Mouse (Mus musculus): Measurements from ENCODE around the gene Slc30a5. TPM values are rescaled to one million over a fixed set of nuclear protein-coding genes. Genes with fewer than 3 reads are reported as not detected.
"Not testable (repeated sequence)": the region's sequence is repeated elsewhere in the genome, so short reads cannot be mapped to it uniquely, and the experiment has no call there.

Slc30a5 gene
- total RNA-seq, 2 experiments from 2014 or later, result 28.9 to 32.2 TPM

DNA sequence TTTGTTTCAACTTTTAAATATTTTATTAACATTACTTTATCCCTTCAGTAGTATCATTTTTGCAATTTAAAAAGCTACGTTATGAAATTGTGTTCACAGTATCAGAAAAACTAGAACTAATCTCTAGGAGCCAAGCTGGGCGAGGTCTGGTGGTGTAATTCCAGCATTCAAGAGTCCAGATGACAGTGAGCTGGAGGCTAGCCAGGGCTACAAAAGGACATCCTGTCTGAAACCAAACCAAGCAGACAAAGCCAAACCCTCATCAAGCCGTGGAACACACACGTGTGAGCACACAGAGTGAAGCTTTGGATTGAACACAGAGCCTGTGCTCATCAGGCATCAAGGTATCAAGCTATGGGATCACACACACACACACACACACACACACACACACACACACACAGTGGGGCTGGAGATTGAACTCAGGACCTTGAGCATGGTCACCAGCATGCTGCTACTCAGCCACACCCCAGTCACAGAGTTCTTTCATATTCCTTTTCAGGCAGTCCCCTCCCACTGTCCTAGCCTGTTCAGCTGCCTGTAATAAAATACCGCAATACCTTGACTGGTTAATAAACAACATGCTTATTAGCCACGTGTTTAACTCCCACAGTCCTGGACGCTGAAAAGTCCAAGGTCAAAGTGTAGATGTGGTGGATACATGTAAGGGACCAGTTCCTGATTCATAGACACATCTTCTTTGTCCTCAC lies 9.9 kb upstream of the Slc30a5 start:
- peak; percentile 83 to 87 for DNase-seq
- intact Hi-C loops (cut with DNase I), result no loop called here

DNA sequence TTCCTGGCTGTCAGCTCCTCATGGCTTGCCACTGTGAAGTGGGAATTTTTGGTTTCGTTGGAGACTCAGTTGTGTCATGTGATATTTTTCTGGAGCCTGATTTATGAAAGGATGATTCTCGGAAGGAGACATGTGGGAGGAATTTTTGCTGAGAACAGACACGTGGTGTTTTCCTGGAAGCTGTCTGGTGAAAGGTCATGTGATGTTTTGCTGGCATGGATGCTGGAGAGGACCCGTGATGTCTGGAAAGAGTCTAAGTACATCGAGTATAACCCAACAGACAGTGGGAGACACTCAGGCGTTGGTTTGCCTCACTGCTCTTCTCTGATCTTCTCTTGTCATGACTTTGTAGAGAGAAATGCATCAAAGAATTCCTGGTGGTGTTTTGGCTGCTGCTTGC lies 8.5 kb upstream of the Slc30a5 start:
- no peak for DNase-seq
- intact Hi-C loops (cut with DNase I), result no loop called here

DNA sequence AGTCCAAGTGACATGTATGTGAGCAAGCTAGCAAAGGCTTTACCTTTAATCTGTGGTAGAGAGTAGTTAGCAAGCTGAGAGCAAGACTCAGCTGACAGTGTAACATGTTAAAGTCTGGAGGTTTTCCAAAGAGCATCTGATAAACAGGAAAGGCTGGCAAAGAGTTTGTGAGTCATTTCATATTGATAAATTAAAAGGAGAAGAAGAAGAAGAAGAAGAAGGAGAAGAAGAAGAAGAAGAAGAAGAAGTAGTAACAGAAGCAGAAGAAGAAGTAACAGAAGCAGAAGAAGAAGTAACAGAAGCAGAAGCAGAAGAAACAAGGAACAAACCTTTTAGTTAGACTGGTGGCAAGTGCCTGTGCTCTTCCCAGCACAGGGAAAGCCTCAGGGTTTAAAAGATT lies 1.6 kb upstream of the Slc30a5 start:
- DNase-seq, result no peak
- intact Hi-C loops (cut with DNase I), result loop anchor here (5.0 kb wide), 1 partner anchor 868 kb away; no protein-coding TSS in a partner anchor

DNA sequence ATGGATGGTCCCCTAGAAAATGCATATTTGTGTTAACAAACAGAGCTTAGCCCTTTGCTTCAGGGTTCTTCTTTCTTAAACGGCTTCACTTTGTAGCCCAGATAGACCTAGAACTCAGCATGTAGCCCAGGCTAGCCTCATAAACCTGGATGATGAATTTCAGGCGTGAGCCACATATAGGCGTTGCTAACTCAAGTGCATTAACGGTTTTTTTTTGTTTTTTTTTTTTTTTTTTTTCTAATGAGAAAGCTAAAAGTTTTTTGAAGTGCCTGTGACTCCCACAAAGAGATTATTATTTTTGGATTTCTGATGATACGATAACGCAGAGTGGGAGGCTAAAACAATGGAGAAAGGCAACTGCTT lies 394 bp upstream of the Slc30a5 start:
- intact Hi-C loops (cut with DNase I), result loop anchor here (1.0 kb wide), 1 partner anchor 89 kb away; the partner anchor contains the start of gene Mrps36
- DNase-seq, result no peak

DNA sequence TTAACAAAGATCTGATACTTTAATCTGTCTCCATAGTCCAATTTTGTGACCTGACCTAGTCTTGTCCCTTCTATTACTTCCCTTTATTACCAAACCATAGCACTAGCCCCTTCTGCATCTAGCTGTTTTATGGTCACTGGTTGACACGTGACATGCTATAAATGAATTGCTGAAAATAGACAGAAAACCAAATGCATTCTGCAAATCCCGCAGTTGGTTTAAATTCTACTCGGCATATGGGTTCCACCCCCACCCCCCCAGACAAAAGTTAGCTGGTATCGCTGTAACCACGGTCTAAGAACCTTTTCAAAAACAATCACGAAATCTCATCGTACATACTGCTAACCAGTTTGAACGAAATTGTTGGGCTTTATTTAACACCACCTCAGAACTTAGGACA lies 1.0 kb downstream of the Slc30a5 start:
- intact Hi-C loops (cut with DNase I), result no loop called here
- DNase-seq, result no peak

DNA sequence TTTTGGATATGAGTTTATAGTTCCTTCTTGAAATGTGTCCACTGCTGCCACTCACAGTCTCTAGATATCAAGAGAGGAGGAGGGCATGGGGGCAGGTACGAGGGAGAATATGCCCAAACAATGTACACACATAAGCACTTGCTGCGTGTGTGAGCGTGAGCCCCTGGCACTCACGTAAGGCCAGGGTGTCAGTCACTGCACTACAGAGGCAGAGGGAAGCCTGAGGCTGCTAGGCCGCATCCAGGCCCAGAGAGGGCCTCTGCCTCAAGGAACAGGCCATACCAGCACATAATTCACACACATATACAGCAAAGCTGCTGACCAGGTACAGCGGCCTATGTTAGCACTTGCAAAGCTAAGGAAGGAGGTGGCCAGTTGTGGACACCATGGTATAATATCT lies 2.1 kb downstream of the Slc30a5 start:
- DNase-seq, result no peak
- intact Hi-C loops (cut with DNase I), result no loop called here

DNA sequence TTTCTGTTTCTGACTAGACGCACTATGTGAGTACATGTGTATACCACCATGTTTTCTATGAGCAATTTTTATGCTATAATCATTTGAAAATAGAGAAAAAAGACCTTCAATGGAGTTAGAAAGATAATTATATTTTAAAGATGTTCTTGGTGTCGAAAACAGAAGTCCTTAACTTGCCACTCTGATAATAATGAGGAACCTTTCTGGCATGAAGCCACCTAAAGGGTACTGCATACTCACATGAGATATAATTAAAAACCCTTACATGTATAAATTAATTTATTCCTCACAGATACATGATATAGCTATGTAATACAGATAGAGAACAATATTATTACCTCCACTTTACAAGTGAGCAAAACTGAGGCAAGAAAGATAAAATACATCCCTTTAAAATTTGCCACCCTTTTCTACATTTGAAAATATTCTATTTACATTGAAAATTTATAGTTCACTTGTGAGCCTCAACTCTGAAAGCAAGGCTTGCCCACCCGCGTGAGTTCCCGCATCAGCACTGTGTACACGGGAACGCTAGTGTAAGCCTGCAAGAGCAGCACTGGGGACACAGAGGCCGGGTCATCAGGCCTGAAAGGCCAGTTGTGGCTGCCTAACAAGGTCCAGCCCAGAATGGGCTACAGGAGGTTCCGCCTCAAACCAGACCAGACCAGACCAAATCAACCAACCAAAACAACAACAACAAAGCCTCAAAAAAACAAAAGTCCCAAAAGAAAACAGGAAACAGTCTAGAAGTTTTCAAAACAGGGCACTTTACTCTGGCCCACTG lies 7.4 kb downstream of the Slc30a5 start:
- intact Hi-C loops (cut with DNase I), result no loop called here
- no peak for DNase-seq

DNA sequence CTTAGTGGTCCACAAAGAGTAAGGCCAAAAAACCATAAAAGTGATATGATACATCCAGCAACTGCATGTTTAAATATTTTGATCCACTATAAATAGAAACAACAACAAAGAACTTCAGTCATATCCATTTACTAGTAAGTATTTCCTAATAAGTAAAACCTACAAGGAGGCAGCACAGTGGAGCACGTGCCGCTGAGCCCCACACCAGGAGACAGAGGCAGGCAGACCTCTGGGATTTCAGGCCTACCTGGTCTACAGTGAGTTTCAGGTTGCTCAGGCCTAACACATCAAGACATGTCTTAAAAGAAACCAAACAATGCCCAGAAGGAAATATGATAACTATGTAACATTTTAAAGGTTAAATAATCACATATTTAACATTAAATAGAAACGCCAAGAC lies 8.3 kb downstream of the Slc30a5 start:
- intact Hi-C loops (cut with DNase I), result no loop called here
- DNase-seq, result no peak

DNA sequence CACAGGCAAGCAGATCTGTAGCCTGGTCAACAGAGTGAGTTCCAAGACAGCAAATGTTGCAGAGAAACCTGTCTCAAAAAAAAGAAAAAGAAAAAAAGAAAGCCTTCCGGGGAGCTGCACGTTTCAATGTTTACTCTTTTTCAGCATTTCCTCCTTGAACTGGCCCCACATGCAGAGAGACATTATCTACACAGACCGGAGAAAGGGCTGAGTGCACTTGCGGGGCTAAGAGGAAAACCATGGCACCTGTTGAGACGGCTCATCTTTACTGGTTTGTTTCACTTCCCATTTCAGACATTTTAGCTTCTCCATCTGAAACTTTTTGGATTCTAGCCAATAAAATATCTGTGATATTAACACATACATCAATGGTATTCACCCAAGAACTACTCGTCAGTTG lies 8.9 kb downstream of the Slc30a5 start:
- DNase-seq, result no peak
- intact Hi-C loops (cut with DNase I), result no loop called here

DNA sequence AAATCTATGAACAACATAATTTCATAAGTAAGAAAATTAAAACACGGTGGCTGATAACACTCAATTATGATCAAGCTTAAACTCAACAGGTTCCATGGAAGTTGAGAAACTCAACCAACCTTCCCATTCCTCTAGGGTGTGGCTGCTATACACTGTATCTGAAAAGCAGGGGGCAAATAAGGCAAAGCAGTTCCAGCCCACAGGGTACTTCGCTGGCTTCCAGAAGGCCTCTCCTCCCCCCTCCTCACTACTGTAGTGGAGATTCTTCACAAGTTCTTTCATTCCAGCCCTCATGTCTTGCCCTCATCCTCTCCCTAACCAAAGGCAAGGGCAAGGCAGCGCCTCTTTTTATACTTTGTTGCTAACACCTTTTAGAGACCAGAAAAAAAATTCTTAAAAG lies 9.4 kb downstream of the Slc30a5 start:
- no peak for DNase-seq
- intact Hi-C loops (cut with DNase I), result no loop called here

DNA sequence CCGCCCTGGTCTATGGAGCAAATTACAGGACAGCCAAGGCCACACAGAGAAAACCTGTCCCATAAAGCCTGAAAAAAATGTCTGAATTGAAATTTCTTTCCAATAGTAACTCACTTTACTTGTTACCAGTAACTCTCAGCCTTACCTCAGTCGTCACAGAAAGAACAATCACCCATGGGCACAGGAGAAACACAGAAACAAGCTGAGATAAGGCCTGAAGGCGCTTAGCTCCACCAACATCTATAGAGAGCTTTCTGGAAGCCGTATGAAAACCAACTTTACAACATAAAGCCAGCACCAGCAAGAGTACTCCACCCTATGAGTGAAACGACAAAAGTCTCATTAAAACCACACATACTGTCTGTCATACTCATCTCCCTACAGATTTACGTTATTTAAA lies 18.8 kb downstream of the Slc30a5 start:
- no peak for DNase-seq
- intact Hi-C loops (cut with DNase I), result no loop called here

DNA sequence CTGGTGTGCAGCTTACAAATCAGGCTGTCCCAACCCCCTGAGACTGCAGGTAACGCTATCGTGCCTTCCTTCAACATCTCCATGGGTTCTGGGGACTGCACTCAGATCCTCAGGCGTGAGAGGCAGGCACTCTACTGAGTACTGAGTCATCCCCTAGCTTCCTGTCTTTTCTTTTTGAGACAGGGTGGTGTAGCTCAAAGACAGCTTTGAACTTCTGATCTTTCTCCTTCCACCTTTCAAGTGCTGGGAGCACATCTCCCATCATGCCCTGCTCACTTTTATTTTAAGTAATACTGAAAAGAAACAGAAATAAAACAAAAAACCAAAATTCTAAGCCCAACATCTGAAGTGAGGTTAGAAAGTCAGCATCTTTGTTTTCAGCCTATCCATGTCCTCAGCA lies 27.5 kb downstream of the Slc30a5 start:
- DNase-seq, result no peak
- intact Hi-C loops (cut with DNase I), result no loop called here

DNA sequence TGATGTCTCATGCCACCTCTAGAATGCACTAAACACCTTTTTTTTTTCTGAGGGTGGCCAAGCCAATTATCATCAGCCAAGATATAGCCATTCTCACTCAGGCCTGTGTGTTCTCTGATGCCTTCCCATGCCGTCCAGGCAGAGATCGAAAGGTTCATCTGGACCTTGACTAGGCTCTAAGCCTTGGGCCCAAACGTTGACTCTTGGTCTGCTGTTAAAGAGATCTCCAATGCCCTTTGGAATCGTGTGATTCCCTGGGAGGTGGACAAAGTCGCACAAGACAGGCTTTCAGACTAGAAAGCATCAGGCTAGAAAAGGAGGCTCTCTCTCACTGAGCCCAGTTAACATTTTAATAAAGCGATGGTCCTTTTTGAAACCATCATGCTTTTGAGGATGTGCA lies 36.1 kb downstream of the Slc30a5 start:
- DNase-seq, result no peak
- intact Hi-C loops (cut with DNase I), result no loop called here

DNA sequence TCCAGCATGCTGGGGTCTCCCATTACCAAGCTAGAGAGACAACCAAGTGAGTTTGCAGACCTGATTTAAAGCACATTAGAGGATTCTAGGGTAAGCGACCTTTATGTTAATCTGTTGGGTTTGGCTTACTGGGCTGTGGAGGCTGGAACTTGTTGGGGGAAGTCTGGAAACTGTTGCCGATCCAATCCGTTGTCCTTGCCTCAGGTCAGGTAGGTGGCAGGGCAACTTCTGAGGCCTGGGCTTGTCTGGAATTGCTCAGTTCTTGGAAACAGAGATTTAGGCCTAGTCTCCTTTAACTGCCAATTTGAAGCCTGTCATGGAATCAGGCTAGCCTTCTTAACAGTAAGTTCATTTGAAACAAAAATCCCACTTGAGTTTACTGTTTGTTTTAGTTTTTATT lies 44.1 kb downstream of the Slc30a5 start:
- intact Hi-C loops (cut with DNase I), result no loop called here
- DNase-seq, result no peak

DNA sequence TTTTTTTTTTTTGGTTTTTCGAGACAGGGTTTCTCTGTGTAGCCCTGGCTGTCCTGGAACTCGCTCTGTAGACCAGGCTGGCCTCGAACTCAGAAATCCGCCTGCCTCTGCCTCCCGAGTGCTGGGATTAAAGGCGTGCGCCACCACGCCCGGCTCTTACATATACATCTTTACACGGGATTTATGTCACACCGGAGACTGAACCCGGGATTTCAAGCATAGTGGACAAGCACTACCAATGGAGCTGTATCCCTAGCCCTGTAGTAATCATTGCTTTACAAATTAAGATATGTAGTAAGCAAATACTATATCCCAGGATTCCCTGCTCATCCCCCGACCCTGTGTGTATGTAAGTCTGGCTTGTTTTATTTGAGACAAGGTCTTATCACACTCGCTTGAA lies 45.2 kb downstream of the Slc30a5 start:
- DNase-seq; intact Hi-C loops (cut with DNase I): not testable (repeated sequence)

DNA sequence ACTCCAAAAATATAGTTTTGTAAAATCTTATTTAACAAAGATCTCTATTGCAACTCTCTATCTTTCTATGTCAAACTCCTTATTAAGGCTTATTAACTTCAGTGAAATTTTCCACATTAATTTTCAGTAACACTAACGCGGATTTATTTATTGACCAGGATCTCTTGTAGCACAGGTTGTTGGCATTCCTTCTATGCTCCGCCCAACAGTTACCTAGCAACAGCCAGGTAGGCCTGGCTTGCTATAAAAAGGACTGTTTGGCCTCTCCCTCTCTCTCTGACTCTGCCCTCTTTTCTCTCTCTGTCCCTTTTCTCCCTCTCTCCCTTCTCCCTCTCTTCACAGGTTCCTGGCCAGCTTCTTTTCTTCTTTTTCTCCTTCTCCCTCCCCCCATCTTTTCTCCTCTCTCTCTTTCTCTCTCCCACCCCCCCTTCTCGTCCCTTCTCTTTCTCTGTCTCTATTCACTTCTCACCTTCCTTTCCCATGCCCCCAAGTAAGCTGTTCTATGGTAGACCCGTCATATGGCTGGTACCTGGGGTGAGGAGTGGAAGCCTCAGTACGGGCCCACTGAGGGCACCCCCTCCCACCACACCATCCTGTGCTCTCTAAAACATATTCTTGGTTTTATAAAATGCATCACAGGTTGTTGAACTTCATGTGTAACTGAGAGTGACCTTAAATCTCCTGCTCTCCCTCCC lies 45.8 kb downstream of the Slc30a5 start:
- DNase-seq, result no peak
- intact Hi-C loops (cut with DNase I), result no loop called here

DNA sequence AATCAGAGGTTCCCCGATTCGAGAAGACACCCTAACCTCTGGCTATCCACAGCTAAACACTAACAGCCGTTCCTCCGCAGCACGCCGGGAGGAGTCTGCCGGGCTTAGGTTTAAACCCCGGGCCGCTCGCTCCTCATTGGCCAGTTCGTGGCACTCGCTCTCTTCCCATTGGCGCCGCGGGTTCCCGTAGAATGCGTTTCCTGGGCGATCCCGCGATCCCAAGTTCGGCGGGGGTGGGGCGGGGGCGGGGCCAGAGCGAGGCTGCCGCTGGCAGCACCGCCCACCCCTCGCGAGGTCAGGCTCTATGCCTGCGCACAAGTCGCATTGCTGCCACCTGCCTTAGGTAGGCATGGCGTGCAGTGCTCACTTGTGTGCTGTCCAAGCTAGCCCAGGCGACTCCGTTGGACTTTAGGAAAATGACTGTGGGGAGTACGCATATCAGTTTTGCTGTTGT lies 46.8 kb downstream of the Slc30a5 start, which contains the start of gene Ccnb1:
TSS of gene Ccnb1 (minus strand) at position 157 of the 454 bp plus-strand sequence.
- peak; percentile 94 to 95 for DNase-seq
- intact Hi-C loops (cut with DNase I), result no loop called here

DNA sequence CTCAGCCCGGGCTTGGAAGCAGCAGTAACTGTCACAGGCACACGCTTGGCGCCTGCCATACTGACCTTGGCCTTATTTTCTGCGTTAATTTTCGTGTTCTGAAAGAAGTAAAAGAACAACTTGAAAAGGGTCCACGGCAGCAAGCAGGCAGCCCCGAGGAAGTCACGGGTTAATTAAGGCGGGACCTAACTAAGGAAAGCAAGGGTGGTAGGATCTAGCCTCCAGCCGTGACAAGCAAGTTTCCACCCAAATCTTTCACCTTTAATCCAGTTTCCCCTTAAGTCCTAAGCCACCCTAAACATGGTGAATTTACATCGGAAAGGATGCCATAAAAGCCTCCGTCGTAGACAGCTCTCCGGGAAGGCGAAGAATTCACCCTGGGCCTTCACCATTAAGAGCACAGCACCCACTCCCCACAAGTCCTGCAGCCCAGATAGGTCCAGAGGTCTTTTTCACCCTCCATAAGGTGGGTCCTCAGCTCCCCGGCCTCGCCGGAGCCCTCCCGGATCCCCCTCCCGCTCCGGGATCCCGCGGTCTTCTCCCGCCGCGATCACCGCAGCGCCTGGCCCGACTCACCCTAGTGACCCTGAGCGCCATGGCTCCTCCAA lies 47.3 kb downstream of the Slc30a5 start:
- intact Hi-C loops (cut with DNase I), result no loop called here
- DNase-seq, result peak; percentile 4 to 11

DNA sequence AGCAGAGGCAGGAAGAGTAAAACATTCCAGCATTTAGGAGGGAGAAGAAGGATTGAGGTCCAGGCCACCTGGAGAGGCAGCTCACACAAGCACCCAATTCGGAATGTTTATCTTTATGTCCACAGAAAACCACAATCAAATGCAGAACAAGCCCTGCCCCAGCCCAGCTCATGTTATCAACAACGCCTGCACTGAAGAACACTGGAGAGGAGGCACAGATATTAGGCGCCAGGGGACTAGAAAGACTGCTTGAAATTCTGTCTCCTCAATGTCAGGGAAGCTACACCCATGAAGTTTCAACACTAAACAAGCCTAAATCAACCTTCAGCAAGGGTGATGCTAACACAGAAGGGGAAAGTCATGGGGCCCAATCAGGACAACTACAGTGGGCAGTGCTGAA lies 55.7 kb downstream of the Slc30a5 start:
- no peak for DNase-seq
- intact Hi-C loops (cut with DNase I), result no loop called here

DNA sequence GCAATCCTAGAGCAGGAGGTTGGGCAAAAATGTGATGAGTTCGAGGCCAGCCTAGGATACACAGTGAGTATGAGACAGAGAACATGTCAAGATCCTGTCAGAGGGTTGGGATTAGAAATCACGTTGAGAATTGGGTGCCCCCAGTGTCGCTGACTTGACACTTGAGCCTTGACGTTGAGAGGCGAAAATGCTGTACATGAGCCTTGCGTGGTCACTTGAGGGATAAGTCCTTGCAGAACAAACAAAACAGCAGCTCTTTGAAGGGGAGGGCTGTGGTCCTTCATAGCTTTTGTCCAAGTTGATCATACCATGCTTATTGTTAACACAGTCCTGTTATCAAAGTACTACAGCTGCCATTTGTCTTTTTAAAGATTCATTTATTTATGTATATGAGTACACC lies 56.5 kb downstream of the Slc30a5 start:
- no peak for DNase-seq
- intact Hi-C loops (cut with DNase I), result no loop called here

DNA sequence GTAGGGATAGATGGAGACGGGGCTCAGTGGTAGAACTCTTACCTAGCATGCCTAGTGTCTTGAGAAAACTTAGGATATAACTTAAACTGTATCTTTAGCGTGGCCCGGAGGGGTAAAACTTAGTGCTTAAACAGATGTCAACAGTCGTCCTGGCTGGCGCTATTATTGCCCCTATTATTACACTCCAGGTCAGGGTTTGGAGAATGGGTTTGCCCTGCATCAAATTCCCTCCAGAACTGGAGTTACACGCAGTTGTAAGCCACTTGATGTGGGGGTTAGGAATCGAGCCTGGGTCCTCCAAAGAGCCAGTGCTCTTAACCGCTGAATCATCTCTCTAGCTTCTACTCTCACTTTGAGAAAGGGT lies 57.2 kb downstream of the Slc30a5 start:
- DNase-seq, result no peak
- intact Hi-C loops (cut with DNase I), result no loop called here
